ENCODE assay signal across 14 mouse cellular contexts in the genomic region with DNA sequence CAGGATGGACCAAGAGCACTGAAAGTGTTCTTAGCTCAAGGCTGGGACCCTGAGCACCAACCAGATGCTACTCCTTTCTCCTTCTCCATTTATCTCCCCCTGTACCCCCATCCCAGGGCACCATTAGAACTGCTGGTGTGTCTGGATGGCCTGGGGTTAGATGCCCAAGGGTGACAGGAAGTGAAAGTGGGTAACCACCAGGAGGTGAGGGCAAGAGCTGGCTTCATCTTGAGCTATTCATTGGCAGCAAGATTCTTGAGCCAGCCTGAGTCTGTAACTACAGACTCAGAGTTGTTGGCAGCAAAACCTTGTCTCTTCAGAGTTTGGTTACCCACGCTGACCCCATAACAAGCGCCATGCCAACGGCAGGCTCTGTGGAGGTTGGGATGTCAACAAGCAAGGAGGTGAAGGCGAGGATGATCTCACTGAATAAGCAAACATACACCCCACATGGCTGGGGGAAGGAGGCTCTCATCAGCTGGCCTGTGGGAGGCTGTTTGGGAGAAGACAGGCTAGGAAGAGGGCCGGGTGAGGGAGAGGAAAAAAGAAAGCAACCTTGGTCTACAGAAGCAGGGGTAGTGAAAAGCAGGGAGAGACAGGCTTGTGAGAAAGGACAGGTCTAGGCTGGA. TPM values are rescaled to one million over a fixed set of nuclear protein-coding genes. Genes with fewer than 3 reads are reported as not detected.
DNase-seq lines count a peak whose midpoint lies in the region; TF ChIP-seq lines count a peak whose summit lies in the region.
"Had no signal": no experiment of that assay in that cellular context is flagged by ENCODE, and none has a peak within 500 bp of the region (broad histone marks: within the 10 kb centered on the region; RNA-seq: fewer than 3 reads in every experiment).

No protein-coding gene starts in this region.

- peak; percentile 16 to 46 for DNase-seq in layer of hippocampus, adult 2 months (ENCODE audit: low spot score in 2 of 2)
- no peak for DNase-seq in layer of hippocampus, postnatal 14 days (ENCODE audit: low spot score in 2 of 2)
- peak; percentile 32 for DNase-seq in thymus, postnatal 14 days
- DNase-seq in thymus, postnatal 36 days: no peak
- DNase-seq in left cerebral cortex, postnatal 36 days (ENCODE audit: low spot score in 2 of 2): peak; percentile 47 to 66
- DNase-seq in thymus, postnatal 4 days: peak; percentile 30
- DNase-seq in cerebellum, postnatal 25 days: no peak
- DNase-seq in heart, postnatal 10 days: no peak
- DNase-seq: embryo, embryonic 11 days; heart, postnatal 4 days; kidney, adult 11 months; lung, postnatal 14 days had no signal

- H3K4me3 ChIP-seq in layer of hippocampus, adult 2 months: no peak overlapping the region
- H3K4me3 ChIP-seq: forebrain, embryonic 10.5 days; neural tube, embryonic 12.5 days had no signal

- H3K27ac ChIP-seq in layer of hippocampus, adult 2 months: peak overlapping the region; percentile 82
- H3K27ac ChIP-seq: forebrain, embryonic 10.5 days; neural tube, embryonic 12.5 days had no signal

- intact Hi-C loops in left cerebral cortex, postnatal 36 days (cut with DNase I): no loop called here
- intact Hi-C loops in heart, postnatal 10 days (cut with DNase I): no loop called here

- TF ChIP-seq CTCF in layer of hippocampus, adult 2 months (conservative IDR thresholded peaks at IDR 0.05): no peak

RNA-seq across cellular contexts. Expression of gene Slc20a1, which starts 12.2 kb away (rescaled TPM):
- 100 to 1,000 TPM; 110 to 124 TPM for total RNA-seq in layer of hippocampus, adult 2 months (2021)
- 100 to 1,000 TPM; 110 to 130 TPM for total RNA-seq in layer of hippocampus, postnatal 14 days (2021)
- 100 to 1,000 TPM; 140 to 151 TPM for total RNA-seq in left cerebral cortex, postnatal 36 days (2021)
- total RNA-seq in heart, postnatal 10 days (2021): 10 to 100 TPM; 15.3 to 18.8 TPM

RNA-seq across cellular contexts. Expression of gene Chchd5, which starts 56.9 kb away (rescaled TPM):
- total RNA-seq in layer of hippocampus, adult 2 months (2021): 10 to 100 TPM; 12.1 to 14.1 TPM
- 10 to 100 TPM; 11.8 to 13.5 TPM for total RNA-seq in layer of hippocampus, postnatal 14 days (2021)
- total RNA-seq in left cerebral cortex, postnatal 36 days (2021): 10 to 100 TPM in 1 of 2 experiments, 1 to 10 TPM in 1; 9.6 to 10.9 TPM
- 10 to 100 TPM; 11.6 to 13.9 TPM for total RNA-seq in heart, postnatal 10 days (2021)

Comparison
In these comparisons a context has a peak if more than half of its experiments do, and no peak if none do; other contexts are left out.
1. DNase-seq: peak in layer of hippocampus, adult 2 months (2 of 2), thymus, postnatal 14 days (single experiment), left cerebral cortex, postnatal 36 days (2 of 2) and thymus, postnatal 4 days (single experiment); none in layer of hippocampus, postnatal 14 days (0 of 2), thymus, postnatal 36 days (0 of 2), cerebellum, postnatal 25 days (0 of 2) and heart, postnatal 10 days (0 of 2).
2. RNA of gene Slc20a1, which starts 12.2 kb away (total RNA-seq): 140 to 151 TPM in left cerebral cortex, postnatal 36 days, 110 to 130 TPM in layer of hippocampus, postnatal 14 days and 110 to 124 TPM in layer of hippocampus, adult 2 months; 15.3 to 18.8 TPM in heart, postnatal 10 days; every median in the first group is over 4 times any median in the second.